Mouse (Mus musculus): ENCODE measurements around the gene Myo18a.

DNA sequence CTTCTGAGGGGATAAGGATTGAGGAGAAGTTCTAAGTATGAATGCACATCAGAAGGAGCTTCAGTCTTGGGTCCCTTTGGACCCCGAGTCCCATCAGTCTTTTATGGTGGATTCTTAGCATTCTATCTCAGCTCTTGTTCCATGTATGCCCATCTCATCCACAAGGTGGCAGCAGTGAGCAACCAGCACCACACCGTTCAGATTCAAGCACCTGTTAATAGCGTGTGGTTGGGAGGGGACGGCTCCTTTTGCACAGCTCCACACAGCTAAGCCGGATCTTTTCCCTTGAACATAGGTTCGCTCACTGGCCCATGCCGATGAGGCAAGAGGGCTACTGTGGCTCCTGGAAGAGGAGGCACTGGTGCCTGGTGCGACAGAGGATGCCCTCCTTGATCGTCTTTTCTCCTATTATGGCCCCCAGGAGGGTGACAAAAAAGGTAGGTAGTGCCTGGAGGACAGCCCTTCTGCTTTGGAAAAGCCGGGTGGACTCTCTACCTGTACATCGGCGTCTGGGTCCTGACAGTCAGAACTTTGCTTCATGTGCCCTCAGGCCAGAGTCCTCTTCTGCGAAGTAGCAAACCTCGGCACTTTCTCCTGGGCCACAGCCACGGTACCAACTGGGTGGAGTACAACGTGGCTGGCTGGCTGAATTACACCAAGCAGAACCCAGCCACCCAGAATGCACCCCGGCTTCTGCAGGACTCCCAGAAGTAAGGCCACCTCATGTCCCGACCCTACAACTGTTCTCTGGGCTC is 64.4 kb downstream of the Myo18a start:
- TF ChIP-seq ZC3H11A (IDR thresholded peaks at IDR 0.05; ENCODE audit: borderline replicate concordance, low read depth, low read length) (peak; percentile 61), MAFK (IDR thresholded peaks at IDR 0.05; ENCODE audit: insufficient read depth, low read depth, low read length) (no peak), HCFC1 (IDR thresholded peaks at IDR 0.05; ENCODE audit: borderline replicate concordance, insufficient read depth, low read length) (no peak), ZNF384 (IDR thresholded peaks at IDR 0.05; ENCODE audit: low read depth, low read length) (no peak)

All from ES-E14 (cell line).